Mouse (Mus musculus): ENCODE data around the gene BC051142. TPM values are rescaled to one million over a fixed set of nuclear protein-coding genes. Genes with fewer than 3 reads are reported as not detected.
A peak's percentile ranks its signal among the peaks of the same experiment; 100 is the strongest.
"Not testable (repeated sequence)": the region's sequence is repeated elsewhere in the genome, so short reads cannot be mapped to it uniquely, and the experiment has no call there.

BC051142 gene
- polyA plus RNA-seq, 1 experiment from 2014 or later, result 0.81 TPM

DNA sequence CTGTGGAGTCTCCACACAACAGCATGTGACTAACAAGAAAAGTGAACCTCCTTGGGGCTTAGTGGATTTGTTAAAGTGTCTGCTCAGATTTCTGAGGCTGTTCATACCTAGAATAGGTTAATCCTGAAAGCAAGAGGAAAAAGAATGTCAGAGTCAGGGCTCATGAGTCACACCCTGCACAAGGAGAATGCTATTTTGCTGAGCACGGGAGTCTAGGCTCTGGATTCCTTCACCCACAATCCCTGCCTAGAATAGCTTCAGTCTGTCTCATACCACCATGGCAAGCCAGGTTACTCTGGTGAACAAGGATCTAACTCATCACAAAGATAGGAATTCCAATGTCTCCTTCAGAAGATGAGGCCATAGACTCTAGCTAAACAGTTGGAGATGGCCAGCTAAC lies 40.0 kb downstream of the BC051142 start:
- ATAC-seq, result no peak
- Histone ChIP-seq H3K4me3 (ENCODE audit: low read length) (no peak overlapping the region), H3K27ac (ENCODE audit: low read length) (no peak overlapping the region), H3K36me3 (ENCODE audit: control insufficient read depth, insufficient read depth, low read length) (no peaks in the 10 kb centered on the region), H3K4me2 (ENCODE audit: low read depth, low read length) (no peak overlapping the region), H3K9me3 (ENCODE audit: control insufficient read depth, low read length) (0 out of 2 replicates have a peak, but pooled peaks cover 3% of the 10 kb centered on the region), H3K4me1 (ENCODE audit: control insufficient read depth, insufficient read depth, low read length) (peaks cover 6% of the 10 kb centered on the region; the same call in 1 of the 2 replicates), H3K27me3 (replicated peaks; ENCODE audit: control insufficient read depth, insufficient read depth, low read length) (no peaks in the 10 kb centered on the region), H3K9ac (ENCODE audit: low read depth, low read length) (no peak overlapping the region)
- 38% methylated on average over 1 of the region's 1 CpGs for WGBS

DNA sequence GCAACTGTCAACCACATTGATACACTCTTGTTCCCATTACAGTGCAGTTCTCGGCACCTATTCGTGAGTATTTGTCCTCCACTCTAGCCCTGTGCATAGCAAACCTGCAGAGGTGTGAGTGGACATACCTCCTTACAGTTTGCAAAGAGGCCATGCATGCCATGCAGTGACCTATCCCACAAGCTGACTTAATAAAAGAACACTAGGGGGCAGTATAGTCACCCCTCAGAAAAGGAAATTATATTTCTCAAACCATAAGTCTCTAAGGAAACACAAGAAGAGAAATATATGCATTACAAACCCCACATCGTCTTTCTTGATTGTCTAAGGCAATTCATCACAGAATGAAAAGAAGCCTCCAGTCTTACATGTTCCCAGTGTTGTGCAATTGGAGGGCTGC lies 41.2 kb downstream of the BC051142 start:
- no peak for ATAC-seq
- Histone ChIP-seq H3K4me3 (ENCODE audit: low read length) (no peak overlapping the region), H3K27me3 (replicated peaks; ENCODE audit: control insufficient read depth, insufficient read depth, low read length) (no peaks in the 10 kb centered on the region), H3K4me1 (ENCODE audit: control insufficient read depth, insufficient read depth, low read length) (peaks cover 6% of the 10 kb centered on the region; the same call in 1 of the 2 replicates), H3K9me3 (ENCODE audit: control insufficient read depth, low read length) (0 out of 2 replicates have a peak, but pooled peaks cover 3% of the 10 kb centered on the region), H3K27ac (ENCODE audit: low read length) (no peak overlapping the region), H3K4me2 (ENCODE audit: low read depth, low read length) (no peak overlapping the region), H3K36me3 (ENCODE audit: control insufficient read depth, insufficient read depth, low read length) (no peaks in the 10 kb centered on the region), H3K9ac (ENCODE audit: low read depth, low read length) (no peak overlapping the region)
- WGBS, result 46% methylated on average over 3 of the region's 3 CpGs

DNA sequence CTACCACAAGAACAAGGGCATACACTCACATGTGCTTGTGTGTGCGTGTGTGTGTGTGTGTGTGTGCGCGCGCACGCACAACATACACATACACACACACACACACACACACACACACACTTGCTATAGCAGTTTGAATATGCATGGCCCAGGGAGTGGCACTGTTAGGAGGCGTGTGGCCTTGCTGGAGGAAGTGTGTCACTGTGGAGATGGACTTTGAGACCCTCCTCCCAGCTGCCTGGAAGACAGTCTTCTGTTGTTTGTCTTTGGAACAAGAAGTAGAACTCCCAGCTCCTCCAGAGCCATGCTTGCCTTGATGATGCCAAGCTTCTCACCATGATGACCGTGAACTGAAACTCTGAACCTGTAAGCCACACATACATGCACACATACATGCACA lies 43.4 kb downstream of the BC051142 start:
- Histone ChIP-seq H3K9ac (ENCODE audit: low read depth, low read length) (no peak overlapping the region), H3K9me3 (ENCODE audit: control insufficient read depth, low read length) (no peaks in the 10 kb centered on the region), H3K4me1 (ENCODE audit: control insufficient read depth, insufficient read depth, low read length) (peaks cover 6% of the 10 kb centered on the region; the same call in 1 of the 2 replicates), H3K36me3 (ENCODE audit: control insufficient read depth, insufficient read depth, low read length) (no peaks in the 10 kb centered on the region), H3K27me3 (replicated peaks; ENCODE audit: control insufficient read depth, insufficient read depth, low read length) (no peaks in the 10 kb centered on the region), H3K27ac (ENCODE audit: low read length) (peak overlapping the region; percentile 46), H3K4me2 (ENCODE audit: low read depth, low read length) (peak overlapping the region; percentile 23; the same call in 1 of the 2 replicates), H3K4me3 (ENCODE audit: low read length) (no peak overlapping the region)
- ATAC-seq, result peak; percentile 92
- 78% methylated on average over 7 of the region's 7 CpGs for WGBS

- WGBS, result 35% methylated on average over 6 of the region's 6 CpGs
- H3K27ac ChIP-seq (ENCODE audit: low read length), result peak overlapping the region; percentile 87
- H3K4me3 ChIP-seq (ENCODE audit: low read length), result no peak overlapping the region
- H3K36me3 ChIP-seq (ENCODE audit: control insufficient read depth, insufficient read depth, low read length), result no peaks in the 10 kb centered on the region
- no peaks in the 10 kb centered on the region for H3K27me3 ChIP-seq (replicated peaks; ENCODE audit: control insufficient read depth, insufficient read depth, low read length)
- H3K9me3 ChIP-seq (ENCODE audit: control insufficient read depth, low read length), result no peaks in the 10 kb centered on the region
- ATAC-seq, result peak; percentile 94
- H3K9ac ChIP-seq (ENCODE audit: low read depth, low read length), result peak overlapping the region; percentile 56
- H3K4me1 ChIP-seq (ENCODE audit: control insufficient read depth, insufficient read depth, low read length), result peaks cover 9% of the 10 kb centered on the region; the same call in 1 of the 2 replicates
- H3K4me2 ChIP-seq (ENCODE audit: low read depth, low read length), result peak overlapping the region; percentile 30
Observed at GRCm38 (mm10) chr17:34448473-34449041, 49.9 kb downstream of the BC051142 start.

GRCm38 (mm10) chr17:34457668-34458067 lies 59.0 kb downstream of the BC051142 start:
- Histone ChIP-seq H3K36me3 (ENCODE audit: control insufficient read depth, insufficient read depth, low read length) (no peaks in the 10 kb centered on the region), H3K9me3 (ENCODE audit: control insufficient read depth, low read length) (no peaks in the 10 kb centered on the region), H3K4me2 (ENCODE audit: low read depth, low read length) (no peak overlapping the region), H3K9ac (ENCODE audit: low read depth, low read length) (no peak overlapping the region), H3K4me3 (ENCODE audit: low read length) (no peak overlapping the region), H3K27me3 (replicated peaks; ENCODE audit: control insufficient read depth, insufficient read depth, low read length) (no peaks in the 10 kb centered on the region), H3K27ac (ENCODE audit: low read length) (no peak overlapping the region), H3K4me1 (ENCODE audit: control insufficient read depth, insufficient read depth, low read length) (0 out of 2 replicates have a peak, but pooled peaks cover 5% of the 10 kb centered on the region)
- WGBS, result 68% methylated on average over 4 of the region's 4 CpGs
- no peak for ATAC-seq

- ATAC-seq, result no peak
- H3K9me3 ChIP-seq (ENCODE audit: control insufficient read depth, low read length), result no peaks in the 10 kb centered on the region
- 83% methylated on average over 3 of the region's 3 CpGs for WGBS
- H3K36me3 ChIP-seq (ENCODE audit: control insufficient read depth, insufficient read depth, low read length), result no peaks in the 10 kb centered on the region
- H3K4me2 ChIP-seq (ENCODE audit: low read depth, low read length), result no peak overlapping the region
- no peak overlapping the region for H3K4me3 ChIP-seq (ENCODE audit: low read length)
- H3K4me1 ChIP-seq (ENCODE audit: control insufficient read depth, insufficient read depth, low read length), result 0 out of 2 replicates have a peak, but pooled peaks cover 5% of the 10 kb centered on the region
- no peak overlapping the region for H3K27ac ChIP-seq (ENCODE audit: low read length)
- no peaks in the 10 kb centered on the region for H3K27me3 ChIP-seq (replicated peaks; ENCODE audit: control insufficient read depth, insufficient read depth, low read length)
- no peak overlapping the region for H3K9ac ChIP-seq (ENCODE audit: low read depth, low read length)
Observed at GRCm38 (mm10) chr17:34459255-34459654, 60.6 kb downstream of the BC051142 start.

DNA sequence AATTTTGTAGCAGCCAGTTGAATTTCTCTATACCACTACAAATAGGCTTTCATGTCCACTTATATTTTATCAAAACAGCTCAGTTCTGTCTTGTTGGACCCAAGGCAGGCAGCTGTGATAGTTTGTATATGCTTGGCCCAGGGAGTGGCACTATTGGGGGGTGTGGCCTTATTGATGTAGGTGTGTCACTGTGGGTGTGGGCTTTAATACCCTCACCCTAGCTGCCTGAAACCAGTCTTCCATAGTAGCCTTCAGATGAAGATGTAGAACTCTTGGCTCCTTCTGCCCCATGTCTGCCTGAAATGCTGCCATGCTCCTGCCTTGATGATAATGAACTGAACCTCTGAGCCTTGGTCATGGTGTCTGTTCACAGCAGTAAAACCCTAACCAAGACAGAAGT lies 67.3 kb downstream of the BC051142 start:
- ATAC-seq; H3K27me3 ChIP-seq (replicated peaks; ENCODE audit: control insufficient read depth, insufficient read depth, low read length); H3K4me1 ChIP-seq (ENCODE audit: control insufficient read depth, insufficient read depth, low read length); H3K9ac ChIP-seq (ENCODE audit: low read depth, low read length); H3K9me3 ChIP-seq (ENCODE audit: control insufficient read depth, low read length); H3K36me3 ChIP-seq (ENCODE audit: control insufficient read depth, insufficient read depth, low read length); H3K4me3 ChIP-seq (ENCODE audit: low read length); H3K27ac ChIP-seq (ENCODE audit: low read length); H3K4me2 ChIP-seq (ENCODE audit: low read depth, low read length): not testable (repeated sequence)

- Histone ChIP-seq H3K9me3 (ENCODE audit: control insufficient read depth, low read length) (no peaks in the 10 kb centered on the region), H3K27ac (ENCODE audit: low read length) (no peak overlapping the region), H3K4me1 (ENCODE audit: control insufficient read depth, insufficient read depth, low read length) (no peaks in the 10 kb centered on the region), H3K27me3 (replicated peaks; ENCODE audit: control insufficient read depth, insufficient read depth, low read length) (no peaks in the 10 kb centered on the region), H3K4me3 (ENCODE audit: low read length) (no peak overlapping the region), H3K9ac (ENCODE audit: low read depth, low read length) (no peak overlapping the region), H3K4me2 (ENCODE audit: low read depth, low read length) (no peak overlapping the region), H3K36me3 (ENCODE audit: control insufficient read depth, insufficient read depth, low read length) (no peaks in the 10 kb centered on the region)
- no peak for ATAC-seq
- 58% methylated on average over 2 of the region's 2 CpGs for WGBS
Observed at GRCm38 (mm10) chr17:34470491-34470890, 71.9 kb downstream of the BC051142 start.

- Histone ChIP-seq H3K9me3 (ENCODE audit: control insufficient read depth, low read length) (no peaks in the 10 kb centered on the region), H3K4me3 (ENCODE audit: low read length) (peak overlapping the region; percentile 43), H3K27me3 (replicated peaks; ENCODE audit: control insufficient read depth, insufficient read depth, low read length) (no peaks in the 10 kb centered on the region), H3K4me2 (ENCODE audit: low read depth, low read length) (peak overlapping the region; percentile 55), H3K36me3 (ENCODE audit: control insufficient read depth, insufficient read depth, low read length) (no peaks in the 10 kb centered on the region), H3K9ac (ENCODE audit: low read depth, low read length) (peak overlapping the region; percentile 57), H3K27ac (ENCODE audit: low read length) (peak overlapping the region; percentile 73; the same call in 1 of the 2 replicates), H3K4me1 (ENCODE audit: control insufficient read depth, insufficient read depth, low read length) (no peaks in the 10 kb centered on the region)
- WGBS, result 62% methylated on average over 3 of the region's 3 CpGs
- peak; percentile 60 for ATAC-seq
Observed at GRCm38 (mm10) chr17:34475060-34475459, 76.4 kb downstream of the BC051142 start.

DNA sequence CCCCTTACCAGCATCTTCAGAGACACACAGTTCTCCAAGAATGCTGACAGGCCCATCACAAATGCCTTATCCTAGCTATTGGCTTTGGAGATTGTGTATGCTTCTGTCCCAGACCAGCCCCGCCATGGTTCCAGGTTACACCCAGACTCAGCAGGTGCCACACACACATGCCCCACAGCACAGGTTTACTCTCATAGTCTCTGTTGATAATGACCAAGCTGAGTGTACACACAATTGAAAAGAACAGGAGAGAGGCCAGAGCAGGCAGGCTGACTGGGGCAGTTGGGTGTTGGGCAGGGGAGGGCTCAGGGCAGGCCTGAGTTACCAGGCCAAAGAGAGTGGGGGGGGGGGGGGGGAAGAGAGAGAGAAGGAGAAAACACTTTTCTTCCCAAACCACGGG lies 77.8 kb downstream of the BC051142 start:
- peak overlapping the region; percentile 76 for H3K27ac ChIP-seq (ENCODE audit: low read length)
- H3K9me3 ChIP-seq (ENCODE audit: control insufficient read depth, low read length), result no peaks in the 10 kb centered on the region
- H3K27me3 ChIP-seq (replicated peaks; ENCODE audit: control insufficient read depth, insufficient read depth, low read length), result no peaks in the 10 kb centered on the region
- H3K4me2 ChIP-seq (ENCODE audit: low read depth, low read length), result peak overlapping the region; percentile 55
- H3K4me3 ChIP-seq (ENCODE audit: low read length), result peak overlapping the region; percentile 43
- H3K4me1 ChIP-seq (ENCODE audit: control insufficient read depth, insufficient read depth, low read length), result no peaks in the 10 kb centered on the region
- ATAC-seq, result 0 out of 2 replicates have a peak, but pooled peaks have one; percentile 15
- H3K36me3 ChIP-seq (ENCODE audit: control insufficient read depth, insufficient read depth, low read length), result no peaks in the 10 kb centered on the region
- WGBS, result 71% methylated on average over 1 of the region's 2 CpGs
- peak overlapping the region; percentile 57 for H3K9ac ChIP-seq (ENCODE audit: low read depth, low read length)
